Mouse (Mus musculus) small intestine, adult 10 weeks (tissue): ENCODE measurements around the gene Gmip. TPM values are rescaled to one million over a fixed set of nuclear protein-coding genes. Genes with fewer than 3 reads are reported as not detected.

ENCODE experiments used
- polyA plus RNA-seq: library from polyadenylated mRNA; stranded (reverse); fragments of 350-450 nt; fragmentation: Illumina TruSeq; extraction: RNeasy Lipid Tissue Mini Kit (QIAGEN cat#74804); gene quantifications from one replicate; pipeline ENCODE4 v1.2.3, GENCODE M21; 2014; ENCODE audit warnings: low replicate concordance

Gmip gene
- 6.5 TPM for polyA plus RNA-seq

GRCm38 (mm10) chr8:69808094-69808863 lies at the start of gene Gmip:
TSS of gene Gmip (plus strand) at chr8:69808679.

GRCm38 (mm10) chr8:69774503-69775148 lies 33.9 kb upstream of the Gmip start, which contains the start of gene Gm20422:
TSS of gene Gm20422 (minus strand) at chr8:69774886.

GRCm38 (mm10) chr8:69790773-69791367 lies 17.6 kb upstream of the Gmip start, which contains the start of the genes Atp13a1 and Zfp866:
TSS of gene Atp13a1 (plus strand) at chr8:69791163.
TSS of gene Zfp866 (minus strand) at chr8:69791178.

GRCm38 (mm10) chr8:69822386-69823191 lies 14.1 kb downstream of the Gmip start, which contains the start of gene Lpar2:
TSS of gene Lpar2 (plus strand) at chr8:69822429.

GRCm38 (mm10) chr8:69832298-69832853 lies 23.9 kb downstream of the Gmip start, which contains the start of gene Pbx4:
TSS of gene Pbx4 (plus strand) at chr8:69832491.

Other genes starting within 250 kb of the Gmip start
- 51.5 TPM for gene Zfp868, start 183.1 kb upstream of the Gmip start, polyA plus RNA-seq
- 4.9 TPM for gene Zfp964, start 154.2 kb upstream of the Gmip start, polyA plus RNA-seq
- 53.1 TPM for gene Zfp869, start 98.0 kb upstream of the Gmip start, polyA plus RNA-seq
- gene Zfp963, start 58.7 kb upstream of the Gmip start, polyA plus RNA-seq, result 15.6 TPM
- gene Gm20422, start 33.8 kb upstream of the Gmip start, polyA plus RNA-seq, result 1.3 TPM
- gene Atp13a1, start 17.5 kb upstream of the Gmip start, polyA plus RNA-seq, result 0.78 TPM
- 28.8 TPM for gene Zfp866, start 17.5 kb upstream of the Gmip start, polyA plus RNA-seq
- 0.85 TPM for gene Lpar2, start 13.8 kb downstream of the Gmip start, polyA plus RNA-seq
- gene Pbx4, start 23.8 kb downstream of the Gmip start, polyA plus RNA-seq, result 1.4 TPM
- gene Cilp2, start 79.0 kb downstream of the Gmip start, polyA plus RNA-seq, result not detected
- not detected for gene Tssk6, start 93.5 kb downstream of the Gmip start, polyA plus RNA-seq
- not detected for gene Ndufa13, start 93.9 kb downstream of the Gmip start, polyA plus RNA-seq
- gene Yjefn3, start 94.0 kb downstream of the Gmip start, polyA plus RNA-seq, result not detected
- 5.5 TPM for gene Gatad2a, start 187.7 kb downstream of the Gmip start, polyA plus RNA-seq
- gene Mau2, start 234.1 kb downstream of the Gmip start, polyA plus RNA-seq, result 8.8 TPM
- 5.9 TPM for gene Sugp1, start 234.1 kb downstream of the Gmip start, polyA plus RNA-seq